8 mouse cellular contexts compared by ENCODE assay signal in genomic region chr7:109792759-109793158, GRCm38 (mm10). TPM values are rescaled to one million over a fixed set of nuclear protein-coding genes. Genes with fewer than 3 reads are reported as not detected.
DNase-seq lines count a peak whose midpoint lies in the region; ATAC-seq and TF ChIP-seq lines count a peak whose summit lies in the region.

No protein-coding gene starts in this region.

- H3K27ac ChIP-seq in bone marrow macrophage, adult 2 months (ENCODE audit: insufficient read depth, low read depth, low read length) = no peak overlapping the region
- H3K27ac ChIP-seq in embryonic facial prominence, embryonic 14.5 days (replicated peaks; ENCODE audit: low read depth, low read length) = no peak overlapping the region
- H3K27ac ChIP-seq in lung, embryonic 14.5 days (ENCODE audit: low read depth) = no peak overlapping the region

- no peaks in the 10 kb centered on the region for H3K36me3 ChIP-seq in embryonic facial prominence, embryonic 14.5 days (ENCODE audit: control insufficient read depth, insufficient read depth, low read length)
- H3K36me3 ChIP-seq in lung, embryonic 14.5 days (ENCODE audit: insufficient read depth) = no peaks in the 10 kb centered on the region

- TF ChIP-seq POLR2A in bone marrow macrophage, adult 2 months (IDR thresholded peaks at IDR 0.05; ENCODE audit: borderline replicate concordance, low read depth, low read length) = no peak

- no peaks in the 10 kb centered on the region for H3K9me3 ChIP-seq in embryonic facial prominence, embryonic 14.5 days (ENCODE audit: control insufficient read depth, low read length)
- no peaks in the 10 kb centered on the region for H3K9me3 ChIP-seq in lung, embryonic 14.5 days (ENCODE audit: low read depth, low read length)

- no peak overlapping the region for H3K4me3 ChIP-seq in bone marrow macrophage, adult 2 months (ENCODE audit: insufficient read depth, low read length)
- no peak overlapping the region for H3K4me3 ChIP-seq in embryonic facial prominence, embryonic 14.5 days (ENCODE audit: low read depth, low read length)
- no peak overlapping the region for H3K4me3 ChIP-seq in lung, embryonic 14.5 days (ENCODE audit: low read depth, low read length)

- peak; percentile 30; the same call in 1 of the 2 replicates for ATAC-seq in embryonic facial prominence, embryonic 14.5 days (ENCODE audit: low read depth)
- no peak for ATAC-seq in lung, embryonic 14.5 days (ENCODE audit: insufficient read depth)

- H3K4me1 ChIP-seq in bone marrow macrophage, adult 2 months (ENCODE audit: control insufficient read depth, insufficient read depth, low read length) = no peaks in the 10 kb centered on the region
- no peaks in the 10 kb centered on the region for H3K4me1 ChIP-seq in embryonic facial prominence, embryonic 14.5 days (ENCODE audit: control insufficient read depth, insufficient read depth, low read length)
- 0 out of 2 replicates have a peak, but pooled peaks cover 6% of the 10 kb centered on the region for H3K4me1 ChIP-seq in lung, embryonic 14.5 days (ENCODE audit: insufficient read depth)

- H3K4me2 ChIP-seq in embryonic facial prominence, embryonic 14.5 days (ENCODE audit: low read depth, low read length) = no peak overlapping the region
- H3K4me2 ChIP-seq in lung, embryonic 14.5 days = no peak overlapping the region

- intact Hi-C loops in gastrocnemius, postnatal 36 days (cut with DNase I) = no loop called here

- peak; percentile 50; the same call in 1 of the 2 replicates for TF ChIP-seq CTCF in bone marrow macrophage, adult 2 months (IDR thresholded peaks at IDR 0.05; ENCODE audit: low read depth, low read length)
- TF ChIP-seq CTCF in lung, embryonic 14.5 days (IDR thresholded peaks at IDR 0.05; ENCODE audit: low read depth) = peak; percentile 80

- peak; percentile 58 for DNase-seq in gastrocnemius, adult 18-20 months (ENCODE audit: low spot score)
- DNase-seq in gastrocnemius, postnatal 36 days = no peak
- DNase-seq in CD4-positive, CD25-positive, alpha-beta regulatory T cell, adult 2 months (ENCODE audit: low read depth, low spot score) = peak; percentile 77
- peak; percentile 73 for DNase-seq in embryonic facial prominence, embryonic 14.5 days (ENCODE audit: low spot score)
- peak; percentile 75 for DNase-seq in kidney, adult 9 months
- peak; percentile 81 for DNase-seq in lung, embryonic 14.5 days
- DNase-seq in spleen, postnatal 14 days (ENCODE audit: low spot score in 2 of 2) = peak; percentile 22 to 59

- H3K9ac ChIP-seq in embryonic facial prominence, embryonic 14.5 days (ENCODE audit: low read depth, low read length) = no peak overlapping the region
- H3K9ac ChIP-seq in lung, embryonic 14.5 days = no peak overlapping the region

- H3K27me3 ChIP-seq in embryonic facial prominence, embryonic 14.5 days (replicated peaks; ENCODE audit: control insufficient read depth, insufficient read depth, low read length) = no peaks in the 10 kb centered on the region
- H3K27me3 ChIP-seq in lung, embryonic 14.5 days (ENCODE audit: insufficient read depth, low read length) = no peaks in the 10 kb centered on the region

- WGBS in embryonic facial prominence, embryonic 14.5 days = 84% methylated on average over 2 of the region's 2 CpGs
- 68% methylated on average over 2 of the region's 2 CpGs for WGBS in lung, embryonic 14.5 days

RNA-seq across cellular contexts. Expression of gene Nrip3, which starts 10.9 kb away (rescaled TPM):
- total RNA-seq in gastrocnemius, adult 18-20 months (2021) = under 1 TPM; 0.09 to 0.31 TPM
- total RNA-seq in gastrocnemius, postnatal 36 days (2021) = not detected
- not detected in 2 replicates for polyA plus RNA-seq in bone marrow macrophage, adult 2 months (2012; ENCODE audit: insufficient read depth, insufficient read length, missing spikeins)
- polyA plus RNA-seq in embryonic facial prominence, embryonic 14.5 days (2014; fragmentation: Nextera tagmentation; extraction: Ambion mirVana) = 1.8 and 1.9 TPM in 2 replicates
- polyA plus RNA-seq in lung, embryonic 14.5 days (2014; fragmentation: Nextera tagmentation; extraction: Ambion mirVana) = 0.32 and 0.72 TPM in 2 replicates

RNA-seq across cellular contexts. Expression of gene Tmem9b, which starts 40.1 kb away (rescaled TPM):
- 10 to 100 TPM; 28.8 to 29.0 TPM for total RNA-seq in gastrocnemius, adult 18-20 months (2021)
- 10 to 100 TPM; 23.9 to 29.3 TPM for total RNA-seq in gastrocnemius, postnatal 36 days (2021)
- polyA plus RNA-seq in bone marrow macrophage, adult 2 months (2012; ENCODE audit: insufficient read depth, insufficient read length, missing spikeins) = 91.0 and 101 TPM in 2 replicates
- 71.2 and 73.6 TPM in 2 replicates for polyA plus RNA-seq in embryonic facial prominence, embryonic 14.5 days (2014; fragmentation: Nextera tagmentation; extraction: Ambion mirVana)
- polyA plus RNA-seq in lung, embryonic 14.5 days (2014; fragmentation: Nextera tagmentation; extraction: Ambion mirVana) = 50.4 and 53.0 TPM in 2 replicates

Comparison
In these comparisons a context has a peak if more than half of its experiments do, and no peak if none do; other contexts are left out.
1. DNase-seq: peak in gastrocnemius, adult 18-20 months (single experiment), CD4-positive, CD25-positive, alpha-beta regulatory T cell, adult 2 months (single experiment), embryonic facial prominence, embryonic 14.5 days (single experiment), kidney, adult 9 months (single experiment), lung, embryonic 14.5 days (single experiment) and spleen, postnatal 14 days (2 of 2); none in gastrocnemius, postnatal 36 days (0 of 2).